Mouse (Mus musculus): ENCODE results near the gene Tardbp. TPM values are rescaled to one million over a fixed set of nuclear protein-coding genes. Genes with fewer than 3 reads are reported as not detected.

Gene Tardbp
- polyA plus RNA-seq, 1 experiment from 2014 or later: 211 TPM

- Histone ChIP-seq H3K27me3 (ENCODE audit: control insufficient read depth, insufficient read depth, low read length) (no peaks in the 10 kb centered on the region), H3K27ac (ENCODE audit: low read depth, low read length) (no peak overlapping the region), H3K36me3 (ENCODE audit: control insufficient read depth, insufficient read depth, low read length) (peaks cover 8% of the 10 kb centered on the region), H3K9ac (ENCODE audit: low read length) (no peak overlapping the region), H3K4me2 (ENCODE audit: low read depth) (no peak overlapping the region), H3K4me3 (ENCODE audit: low read depth, low read length) (no peak overlapping the region), H3K4me1 (ENCODE audit: control insufficient read depth, insufficient read depth, low read length) (peaks cover 9% of the 10 kb centered on the region), H3K9me3 (ENCODE audit: control insufficient read depth, low read length) (no peaks in the 10 kb centered on the region)
- 49% methylated on average over 7 of the region's 8 CpGs for WGBS
- ATAC-seq (ENCODE audit: insufficient read depth, low FRiP score, low TSS enrichment): no peak
- DNase-seq (ENCODE audit: low spot score): no peak
Observed at GRCm38 (mm10) chr4:148589565-148589964, 37.3 kb downstream of the Tardbp start.

- Histone ChIP-seq H3K4me1 (ENCODE audit: control insufficient read depth, insufficient read depth, low read length) (peaks cover 9% of the 10 kb centered on the region), H3K27me3 (ENCODE audit: control insufficient read depth, insufficient read depth, low read length) (no peaks in the 10 kb centered on the region), H3K27ac (ENCODE audit: low read depth, low read length) (no peak overlapping the region), H3K4me3 (ENCODE audit: low read depth, low read length) (no peak overlapping the region), H3K36me3 (ENCODE audit: control insufficient read depth, insufficient read depth, low read length) (no peaks in the 10 kb centered on the region; the same call in 1 of the 2 replicates), H3K4me2 (ENCODE audit: low read depth) (no peak overlapping the region), H3K9ac (ENCODE audit: low read length) (no peak overlapping the region), H3K9me3 (ENCODE audit: control insufficient read depth, low read length) (no peaks in the 10 kb centered on the region)
- 84% methylated on average over 9 of the region's 9 CpGs for WGBS
- ATAC-seq (ENCODE audit: insufficient read depth, low FRiP score, low TSS enrichment): no peak
- DNase-seq (ENCODE audit: low spot score): no peak
Observed at GRCm38 (mm10) chr4:148588793-148589192, 38.0 kb downstream of the Tardbp start.

- Histone ChIP-seq H3K27ac (ENCODE audit: low read depth, low read length) (no peak overlapping the region), H3K36me3 (ENCODE audit: control insufficient read depth, insufficient read depth, low read length) (0 out of 2 replicates have a peak, but pooled peaks cover 4% of the 10 kb centered on the region), H3K4me2 (ENCODE audit: low read depth) (no peak overlapping the region), H3K9ac (ENCODE audit: low read length) (no peak overlapping the region), H3K4me3 (ENCODE audit: low read depth, low read length) (no peak overlapping the region), H3K9me3 (ENCODE audit: control insufficient read depth, low read length) (no peaks in the 10 kb centered on the region), H3K27me3 (ENCODE audit: control insufficient read depth, insufficient read depth, low read length) (no peaks in the 10 kb centered on the region), H3K4me1 (ENCODE audit: control insufficient read depth, insufficient read depth, low read length) (no peaks in the 10 kb centered on the region)
- 82% methylated on average over 9 of the region's 9 CpGs for WGBS
- no peak for ATAC-seq (ENCODE audit: insufficient read depth, low FRiP score, low TSS enrichment)
- DNase-seq (ENCODE audit: low spot score): no peak
Observed at GRCm38 (mm10) chr4:148586648-148587047, 40.2 kb downstream of the Tardbp start.

GRCm38 (mm10) chr4:148583257-148583656, 43.6 kb downstream of the Tardbp start:
- no peak for DNase-seq (ENCODE audit: low spot score)
- H3K27ac ChIP-seq (ENCODE audit: low read depth, low read length): no peak overlapping the region
- no peak overlapping the region for H3K9ac ChIP-seq (ENCODE audit: low read length)
- peaks cover 13% of the 10 kb centered on the region for H3K36me3 ChIP-seq (ENCODE audit: control insufficient read depth, insufficient read depth, low read length)
- 85% methylated on average over 4 of the region's 4 CpGs for WGBS
- ATAC-seq (ENCODE audit: insufficient read depth, low FRiP score, low TSS enrichment): no peak
- H3K4me3 ChIP-seq (ENCODE audit: low read depth, low read length): no peak overlapping the region
- no peaks in the 10 kb centered on the region for H3K27me3 ChIP-seq (ENCODE audit: control insufficient read depth, insufficient read depth, low read length)
- no peak overlapping the region for H3K4me2 ChIP-seq (ENCODE audit: low read depth)
- no peaks in the 10 kb centered on the region for H3K4me1 ChIP-seq (ENCODE audit: control insufficient read depth, insufficient read depth, low read length)
- H3K9me3 ChIP-seq (ENCODE audit: control insufficient read depth, low read length): no peaks in the 10 kb centered on the region

GRCm38 (mm10) chr4:148581422-148581821, 45.4 kb downstream of the Tardbp start:
- Histone ChIP-seq H3K9ac (ENCODE audit: low read length) (no peak overlapping the region), H3K27me3 (ENCODE audit: control insufficient read depth, insufficient read depth, low read length) (no peaks in the 10 kb centered on the region), H3K9me3 (ENCODE audit: control insufficient read depth, low read length) (no peaks in the 10 kb centered on the region), H3K27ac (ENCODE audit: low read depth, low read length) (no peak overlapping the region), H3K4me2 (ENCODE audit: low read depth) (no peak overlapping the region), H3K36me3 (ENCODE audit: control insufficient read depth, insufficient read depth, low read length) (peaks cover 19% of the 10 kb centered on the region), H3K4me3 (ENCODE audit: low read depth, low read length) (no peak overlapping the region), H3K4me1 (ENCODE audit: control insufficient read depth, insufficient read depth, low read length) (no peaks in the 10 kb centered on the region)
- 89% methylated on average over 5 of the region's 5 CpGs for WGBS
- no peak for DNase-seq (ENCODE audit: low spot score)
- ATAC-seq (ENCODE audit: insufficient read depth, low FRiP score, low TSS enrichment): no peak

GRCm38 (mm10) chr4:148580765-148581164, 46.1 kb downstream of the Tardbp start:
- Histone ChIP-seq H3K4me3 (ENCODE audit: low read depth, low read length) (no peak overlapping the region), H3K36me3 (ENCODE audit: control insufficient read depth, insufficient read depth, low read length) (peaks cover 25% of the 10 kb centered on the region), H3K9ac (ENCODE audit: low read length) (no peak overlapping the region), H3K27me3 (ENCODE audit: control insufficient read depth, insufficient read depth, low read length) (no peaks in the 10 kb centered on the region), H3K9me3 (ENCODE audit: control insufficient read depth, low read length) (no peaks in the 10 kb centered on the region), H3K4me1 (ENCODE audit: control insufficient read depth, insufficient read depth, low read length) (no peaks in the 10 kb centered on the region), H3K4me2 (ENCODE audit: low read depth) (no peak overlapping the region), H3K27ac (ENCODE audit: low read depth, low read length) (no peak overlapping the region)
- DNase-seq (ENCODE audit: low spot score): no peak
- WGBS: 91% methylated on average over 9 of the region's 9 CpGs
- no peak for ATAC-seq (ENCODE audit: insufficient read depth, low FRiP score, low TSS enrichment)

GRCm38 (mm10) chr4:148573222-148573621, 53.6 kb downstream of the Tardbp start:
- 93% methylated on average over 7 of the region's 7 CpGs for WGBS
- ATAC-seq (ENCODE audit: insufficient read depth, low FRiP score, low TSS enrichment): no peak

GRCm38 (mm10) chr4:148570693-148571295, 56.0 kb downstream of the Tardbp start:
- H3K27ac ChIP-seq (ENCODE audit: low read depth, low read length): no peak overlapping the region
- no peaks in the 10 kb centered on the region for H3K9me3 ChIP-seq (ENCODE audit: control insufficient read depth, low read length)
- H3K27me3 ChIP-seq (ENCODE audit: control insufficient read depth, insufficient read depth, low read length): no peaks in the 10 kb centered on the region
- peaks cover 54% of the 10 kb centered on the region for H3K36me3 ChIP-seq (ENCODE audit: control insufficient read depth, insufficient read depth, low read length)
- 97% methylated on average over 9 of the region's 9 CpGs for WGBS
- H3K4me2 ChIP-seq (ENCODE audit: low read depth): no peak overlapping the region
- no peaks in the 10 kb centered on the region for H3K4me1 ChIP-seq (ENCODE audit: control insufficient read depth, insufficient read depth, low read length)
- H3K4me3 ChIP-seq (ENCODE audit: low read depth, low read length): no peak overlapping the region
- no peak overlapping the region for H3K9ac ChIP-seq (ENCODE audit: low read length)
- ATAC-seq (ENCODE audit: insufficient read depth, low FRiP score, low TSS enrichment) (no peak), DNase-seq (ENCODE audit: low spot score) (no peak)

More at GRCm38 (mm10) chr4:148573222-148573621, 53.6 kb downstream of the Tardbp start:
- Histone ChIP-seq H3K9ac (ENCODE audit: low read length) (no peak overlapping the region), H3K9me3 (ENCODE audit: control insufficient read depth, low read length) (no peaks in the 10 kb centered on the region), H3K27ac (ENCODE audit: low read depth, low read length) (no peak overlapping the region), H3K36me3 (ENCODE audit: control insufficient read depth, insufficient read depth, low read length) (peaks cover 52% of the 10 kb centered on the region), H3K4me3 (ENCODE audit: low read depth, low read length) (no peak overlapping the region), H3K4me2 (ENCODE audit: low read depth) (no peak overlapping the region), H3K27me3 (ENCODE audit: control insufficient read depth, insufficient read depth, low read length) (no peaks in the 10 kb centered on the region), H3K4me1 (ENCODE audit: control insufficient read depth, insufficient read depth, low read length) (no peaks in the 10 kb centered on the region)
- no peak for DNase-seq (ENCODE audit: low spot score)

GRCm38 (mm10) chr4:148570138-148570537, 56.7 kb downstream of the Tardbp start:
- Histone ChIP-seq H3K4me1 (ENCODE audit: control insufficient read depth, insufficient read depth, low read length) (no peaks in the 10 kb centered on the region), H3K36me3 (ENCODE audit: control insufficient read depth, insufficient read depth, low read length) (peaks cover 56% of the 10 kb centered on the region), H3K9ac (ENCODE audit: low read length) (no peak overlapping the region), H3K27ac (ENCODE audit: low read depth, low read length) (no peak overlapping the region), H3K4me2 (ENCODE audit: low read depth) (no peak overlapping the region), H3K4me3 (ENCODE audit: low read depth, low read length) (no peak overlapping the region), H3K9me3 (ENCODE audit: control insufficient read depth, low read length) (no peaks in the 10 kb centered on the region), H3K27me3 (ENCODE audit: control insufficient read depth, insufficient read depth, low read length) (no peaks in the 10 kb centered on the region)
- WGBS: 90% methylated on average over 10 of the region's 10 CpGs
- no peak for ATAC-seq (ENCODE audit: insufficient read depth, low FRiP score, low TSS enrichment)
- DNase-seq (ENCODE audit: low spot score): no peak

Data from neural tube, embryonic 11.5 days (tissue).